ENCODE assay signal across 10 mouse cellular contexts in genomic region chr15:99814554-99815260, GRCm38 (mm10). TPM values are rescaled to one million over a fixed set of nuclear protein-coding genes. Genes with fewer than 3 reads are reported as not detected.
A peak's percentile ranks its signal among the peaks of the same experiment; 100 is the strongest.
DNase-seq lines count a peak whose midpoint lies in the region; ATAC-seq and TF ChIP-seq lines count a peak whose summit lies in the region.
"Had no signal": no experiment of that assay in that cellular context is flagged by ENCODE, and none has a peak within 500 bp of the region (broad histone marks: within the 10 kb centered on the region; RNA-seq: fewer than 3 reads in every experiment).

No protein-coding gene starts in this region.

- no peak overlapping the region for H3K27ac ChIP-seq in lung, embryonic 14.5 days (ENCODE audit: low read depth)
- H3K27ac ChIP-seq in lung, postnatal 0 days (ENCODE audit: low read length), result peak overlapping the region; percentile 82
- peak overlapping the region; percentile 5; the same call in 1 of the 2 replicates for H3K27ac ChIP-seq in stomach, embryonic 16.5 days (ENCODE audit: low read length)

- H3K4me1 ChIP-seq in lung, embryonic 14.5 days (ENCODE audit: insufficient read depth), result no peaks in the 10 kb centered on the region
- H3K4me1 ChIP-seq in lung, postnatal 0 days (ENCODE audit: insufficient read depth, low read depth, low read length), result no peaks in the 10 kb centered on the region
- H3K4me1 ChIP-seq in stomach, embryonic 16.5 days (ENCODE audit: control insufficient read depth, insufficient read depth, low read length), result peaks cover 6% of the 10 kb centered on the region; the same call in 1 of the 2 replicates

- peak; percentile 27 to 49 for DNase-seq in adrenal gland, postnatal 36 days
- no peak for DNase-seq in adrenal gland, postnatal 14 days
- DNase-seq in lung, embryonic 14.5 days, result peak; percentile 54
- no peak for DNase-seq in lung, postnatal 25 days (ENCODE audit: low spot score)
- peak; percentile 88 for DNase-seq in lung, postnatal 0 days (ENCODE audit: low spot score)
- DNase-seq in cerebellum, adult 8-10 months, result no peak
- DNase-seq in spleen, adult 12 weeks (ENCODE audit: low spot score), result no peak
- DNase-seq: cerebellum, adult 2 months had no signal

- no peak for TF ChIP-seq CTCF in lung, embryonic 14.5 days (IDR thresholded peaks at IDR 0.05; ENCODE audit: low read depth)
- TF ChIP-seq CTCF in lung, postnatal 0 days (IDR thresholded peaks at IDR 0.05), result no peak

- H3K4me2 ChIP-seq in lung, embryonic 14.5 days, result no peak overlapping the region
- H3K4me2 ChIP-seq in lung, postnatal 0 days (replicated peaks; ENCODE audit: low read depth, low read length), result no peak overlapping the region
- no peak overlapping the region for H3K4me2 ChIP-seq in stomach, embryonic 16.5 days (ENCODE audit: low read depth, low read length)

- H3K9ac ChIP-seq in lung, embryonic 14.5 days, result no peak overlapping the region
- no peak overlapping the region for H3K9ac ChIP-seq in lung, postnatal 0 days (replicated peaks; ENCODE audit: low read depth)
- no peak overlapping the region for H3K9ac ChIP-seq in stomach, embryonic 16.5 days (ENCODE audit: low read length)

- H3K9me3 ChIP-seq in lung, embryonic 14.5 days (ENCODE audit: low read depth, low read length), result no peaks in the 10 kb centered on the region
- H3K9me3 ChIP-seq in lung, postnatal 0 days (ENCODE audit: low read length), result no peaks in the 10 kb centered on the region
- no peaks in the 10 kb centered on the region for H3K9me3 ChIP-seq in stomach, embryonic 16.5 days (replicated peaks; ENCODE audit: control insufficient read depth, low read length)

- 81% methylated on average over 24 of the region's 24 CpGs for WGBS in lung, embryonic 14.5 days
- 62% methylated on average over 24 of the region's 24 CpGs for WGBS in lung, postnatal 0 days
- whole genome bisulfite sequencing in stomach, embryonic 16.5 days, result 80% methylated on average over 24 of the region's 24 CpGs

- no peaks in the 10 kb centered on the region for H3K27me3 ChIP-seq in lung, embryonic 14.5 days (ENCODE audit: insufficient read depth, low read length)
- H3K27me3 ChIP-seq in lung, postnatal 0 days (replicated peaks; ENCODE audit: insufficient read depth, low read length), result no peaks in the 10 kb centered on the region
- no peaks in the 10 kb centered on the region for H3K27me3 ChIP-seq in stomach, embryonic 16.5 days (ENCODE audit: control insufficient read depth, insufficient read depth, low read length)

- ATAC-seq in lung, embryonic 14.5 days (ENCODE audit: insufficient read depth), result no peak
- peak; percentile 69 for ATAC-seq in lung, postnatal 0 days
- no peak for ATAC-seq in stomach, embryonic 16.5 days (ENCODE audit: insufficient read depth, low FRiP score)

- no peak overlapping the region for H3K4me3 ChIP-seq in lung, embryonic 14.5 days (ENCODE audit: low read depth, low read length)
- H3K4me3 ChIP-seq in lung, postnatal 0 days (ENCODE audit: low read depth, low read length), result 0 out of 2 replicates have a peak overlapping the region, but pooled peaks have one; percentile 10
- H3K4me3 ChIP-seq in stomach, embryonic 16.5 days (replicated peaks; ENCODE audit: low read length), result no peak overlapping the region
- H3K4me3 ChIP-seq: erythroblast, embryonic 14.5 days had no signal

- TF ChIP-seq EP300 in lung, postnatal 0 days (IDR thresholded peaks at IDR 0.05), result no peak

- H3K36me3 ChIP-seq in lung, embryonic 14.5 days (ENCODE audit: insufficient read depth), result peaks cover 20% of the 10 kb centered on the region
- H3K36me3 ChIP-seq in lung, postnatal 0 days (ENCODE audit: insufficient read depth, low read length), result no peaks in the 10 kb centered on the region
- peaks cover 20% of the 10 kb centered on the region; the same call in 1 of the 2 replicates for H3K36me3 ChIP-seq in stomach, embryonic 16.5 days (ENCODE audit: control insufficient read depth, insufficient read depth, low read length)

RNA-seq across cellular contexts. Expression of gene Cers5, which starts 42.0 kb away (rescaled TPM):
- 10 to 100 TPM; 49.1 to 56.1 TPM for total RNA-seq in adrenal gland, postnatal 36 days (2021)
- 40.9 and 42.7 TPM in 2 replicates for total RNA-seq in adrenal gland, postnatal 14 days (2021)
- 76.6 and 78.8 TPM in 2 replicates for polyA plus RNA-seq in lung, embryonic 14.5 days (2014; fragmentation: Nextera tagmentation; extraction: Ambion mirVana)
- polyA plus RNA-seq in lung, postnatal 0 days (2015; fragmentation: Nextera tagmentation; extraction: Ambion mirVana), result 67.1 and 71.5 TPM in 2 replicates
- 58.7 and 62.1 TPM in 2 replicates for polyA plus RNA-seq in stomach, embryonic 16.5 days (2015; fragmentation: Nextera tagmentation; extraction: Ambion mirVana)

Comparison
In these comparisons a context has a peak if more than half of its experiments do, and no peak if none do; other contexts are left out.
1. DNase-seq: peak in adrenal gland, postnatal 36 days (2 of 2), lung, embryonic 14.5 days (single experiment) and lung, postnatal 0 days (single experiment); none in adrenal gland, postnatal 14 days (single experiment), lung, postnatal 25 days (single experiment), cerebellum, adult 8-10 months (single experiment) and spleen, adult 12 weeks (single experiment).